Mouse (Mus musculus) T-helper 2 cell (primary cell): ENCODE results near the gene Prkcsh.

ENCODE experiments used
- in situ Hi-C: fragments of 300-600 bp; cut with MboI, MseI; formaldehyde crosslinking; loops from one replicate; pipeline ENCODE4 v1.15.1; 2025; ENCODE audit warnings: high pct_unique_total_duplicates

The Prkcsh gene

GRCm38 (mm10) chr9:22049315-22049714 lies 46.7 kb downstream of the Prkcsh start:
- in situ Hi-C loops, result no loop called here

- in situ Hi-C loops, result no loop called here
Observed at GRCm38 (mm10) chr9:22049721-22050270, 47.2 kb downstream of the Prkcsh start.

GRCm38 (mm10) chr9:22050351-22050889 lies 47.8 kb downstream of the Prkcsh start:
- in situ Hi-C loops, result no loop called here

GRCm38 (mm10) chr9:22051161-22051957 lies 48.8 kb downstream of the Prkcsh start:
- in situ Hi-C loops, result no loop called here

GRCm38 (mm10) chr9:22051958-22052254 lies 49.3 kb downstream of the Prkcsh start, which contains the start of gene Elavl3:
Elavl3 (minus strand) TSS chr9:22052023.
- in situ Hi-C loops, result no loop called here

GRCm38 (mm10) chr9:22053657-22054056 lies 51.1 kb downstream of the Prkcsh start:
- in situ Hi-C loops, result no loop called here

- in situ Hi-C loops, result no loop called here
Observed at GRCm38 (mm10) chr9:22054411-22055076, 51.9 kb downstream of the Prkcsh start.

GRCm38 (mm10) chr9:22055713-22056112 lies 53.1 kb downstream of the Prkcsh start:
- in situ Hi-C loops, result no loop called here

- in situ Hi-C loops, result no loop called here
Observed at GRCm38 (mm10) chr9:22056303-22056910, 53.8 kb downstream of the Prkcsh start.

- in situ Hi-C loops, result no loop called here
Observed at GRCm38 (mm10) chr9:22057031-22057517, 54.5 kb downstream of the Prkcsh start.

- in situ Hi-C loops, result no loop called here
Observed at GRCm38 (mm10) chr9:22058011-22058424, 55.4 kb downstream of the Prkcsh start.

- in situ Hi-C loops, result no loop called here
Observed at GRCm38 (mm10) chr9:22061339-22061738, 58.7 kb downstream of the Prkcsh start.
